Mouse (Mus musculus) lung, embryonic 16.5 days (tissue): ENCODE results near the gene Cad. TPM values are rescaled to one million over a fixed set of nuclear protein-coding genes. Genes with fewer than 3 reads are reported as not detected.

Source experiments
- ATAC-seq: fragments of 200-750 bp; cut with Nextera tagmentation; 2 replicates; pipeline ENCODE4 v1.8.0; 2017; ENCODE audit warnings: low read depth, mild to moderate bottlenecking, moderate library complexity
- H3K27ac ChIP-seq: fragments of 300-500 bp; sonication (generic); 2 replicates; pipeline ENCODE4 v1.5.1; 2014; ENCODE audit warnings: mild to moderate bottlenecking, control low read depth, low read length
- H3K27me3 ChIP-seq: fragments of 300-500 bp; sonication (generic); 2 replicates; pipeline ENCODE4 v1.6.1; 2014; ENCODE audit warnings: low read depth, low read length, mixed read lengths; ENCODE audit not compliant: control insufficient read depth, insufficient read depth
- H3K36me3 ChIP-seq: fragments of 300-500 bp; sonication (generic); 2 replicates; pipeline ENCODE4 v1.6.1; 2014; ENCODE audit warnings: low read length; ENCODE audit not compliant: control insufficient read depth, insufficient read depth
- H3K4me1 ChIP-seq: fragments of 300-500 bp; sonication (generic); replicated peaks from 2 replicates; pipeline ENCODE4 v1.6.1; 2014; ENCODE audit warnings: low read length, mixed read lengths; ENCODE audit not compliant: control insufficient read depth, insufficient read depth
- H3K4me2 ChIP-seq: fragments of 300-500 bp; sonication (generic); 2 replicates; pipeline ENCODE4 v1.6.1; 2014; ENCODE audit warnings: low read depth, low read length, control low read depth
- H3K4me3 ChIP-seq: fragments of 300-500 bp; sonication (generic); 2 replicates; pipeline ENCODE4 v1.5.1; 2014; ENCODE audit warnings: mild to moderate bottlenecking, low read length, control low read depth
- H3K9ac ChIP-seq: fragments of 300-500 bp; sonication (generic); 2 replicates; pipeline ENCODE4 v1.6.1; 2014; ENCODE audit warnings: low read length, control low read depth
- H3K9me3 ChIP-seq: fragments of 300-500 bp; sonication (generic); 2 replicates; pipeline ENCODE4 v1.6.1; 2016; ENCODE audit warnings: low read length; ENCODE audit not compliant: control insufficient read depth
- WGBS: fragments of 180-500 bp; shearing (Covaris S2); extraction: QIAGEN DNeasy Blood & Tissue Kit; methylation state at CpG from one replicate; pipeline ENCODE4 v1.1.7; 2014; 5-methylcytosine and 5-hydroxymethylcytosine counted together
- polyA plus RNA-seq: library from polyadenylated mRNA; unstranded; fragments of >200 nt; fragmentation: Nextera tagmentation; extraction: Ambion mirVana; gene quantifications from 2 replicates; pipeline ENCODE4 v1.2.1, GENCODE M21; 2015

Cad gene
- polyA plus RNA-seq, 1 experiment from 2014 or later: 23.7 TPM

DNA sequence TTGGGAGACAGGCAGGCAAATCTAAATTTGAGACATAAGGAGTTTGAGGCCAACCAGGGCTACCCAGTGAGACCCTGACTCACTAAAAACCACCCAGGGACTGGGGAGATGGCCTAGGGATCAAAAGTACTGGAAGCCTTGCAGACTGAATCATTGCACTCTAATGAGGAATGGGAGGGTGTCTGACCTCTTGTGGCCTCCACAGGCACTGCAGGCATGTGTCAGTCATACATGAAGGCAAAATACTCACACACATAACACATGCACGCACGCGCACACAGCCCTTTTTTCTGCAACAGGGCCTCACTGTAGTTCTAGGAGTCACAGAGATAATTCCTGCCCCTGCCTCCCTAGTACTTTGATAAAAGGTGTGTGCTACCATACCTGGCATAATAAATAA lies 26.8 kb downstream of the Cad start:
- Histone ChIP-seq H3K4me3 (no peak overlapping the region), H3K4me2 (no peak overlapping the region), H3K9ac (no peak overlapping the region), H3K36me3 (peaks cover 4% of the 10 kb centered on the region), H3K4me1 (no peaks in the 10 kb centered on the region; the same call in 1 of the 2 replicates), H3K27ac (no peak overlapping the region), H3K27me3 (no peaks in the 10 kb centered on the region), H3K9me3 (no peaks in the 10 kb centered on the region)
- no peak for ATAC-seq
- 75% methylated on average over 3 of the region's 3 CpGs for WGBS

DNA sequence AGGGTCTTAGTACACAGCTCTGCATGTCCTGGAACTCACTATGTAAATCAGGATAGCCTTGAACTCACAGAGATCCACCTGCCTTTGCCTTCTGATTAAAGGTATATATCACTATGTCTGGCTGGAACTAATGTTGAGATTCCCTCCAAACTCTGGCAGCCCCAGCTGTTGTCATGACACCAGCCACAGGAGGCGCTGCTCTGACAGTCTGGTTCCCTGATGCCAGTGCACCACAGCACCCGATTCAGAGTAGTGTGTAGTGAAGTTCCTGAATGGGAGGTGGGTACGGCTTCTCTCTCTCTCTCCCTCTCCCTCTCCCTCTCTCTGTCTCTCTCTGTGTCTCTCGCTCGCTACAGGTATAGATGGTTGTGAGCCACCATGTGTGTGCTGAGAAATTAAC lies 27.8 kb downstream of the Cad start:
- no peak overlapping the region for H3K27ac ChIP-seq
- no peaks in the 10 kb centered on the region for H3K9me3 ChIP-seq
- H3K9ac ChIP-seq: no peak overlapping the region
- H3K4me1 ChIP-seq: no peaks in the 10 kb centered on the region; the same call in 1 of the 2 replicates
- no peak overlapping the region for H3K4me2 ChIP-seq
- WGBS: 14% methylated on average over 5 of the region's 5 CpGs
- H3K36me3 ChIP-seq: peaks cover under 1% of the 10 kb centered on the region
- no peak for ATAC-seq
- no peaks in the 10 kb centered on the region for H3K27me3 ChIP-seq
- H3K4me3 ChIP-seq: no peak overlapping the region

DNA sequence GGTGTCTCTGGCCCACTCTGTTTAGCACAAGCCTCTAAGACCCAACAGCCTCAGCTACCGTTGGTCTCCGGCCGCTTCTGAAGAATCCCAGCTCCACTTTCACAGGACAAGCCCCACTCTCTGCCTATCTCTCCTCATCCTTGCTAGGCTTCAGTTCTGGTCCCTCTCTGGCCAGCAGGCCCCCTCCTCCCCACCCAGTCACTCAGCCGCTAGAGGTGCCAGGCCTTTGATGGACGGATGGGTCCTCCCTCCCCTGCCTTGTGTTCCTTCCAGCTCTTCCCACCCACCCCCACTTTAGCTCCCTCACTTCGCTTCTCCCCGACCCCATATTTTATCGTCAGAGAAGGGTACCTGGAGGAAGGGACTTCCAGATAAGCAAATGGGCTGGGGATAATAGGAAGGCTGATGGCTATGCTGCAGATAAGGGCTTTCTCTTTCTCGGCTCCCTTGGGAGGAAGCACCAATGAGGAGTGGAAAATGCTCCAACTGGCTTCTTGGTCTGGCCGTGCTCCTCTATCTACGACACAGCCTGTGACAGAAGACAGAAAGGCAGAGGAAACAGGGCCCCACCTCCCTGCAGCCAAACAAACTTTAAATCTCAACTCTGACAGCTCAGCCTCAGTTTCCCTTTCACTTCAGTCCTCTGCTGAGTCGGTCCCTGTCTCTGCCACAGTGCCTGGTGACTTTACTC lies 28.5 kb downstream of the Cad start:
- Histone ChIP-seq H3K9ac (no peak overlapping the region), H3K4me2 (no peak overlapping the region), H3K9me3 (no peaks in the 10 kb centered on the region), H3K27ac (no peak overlapping the region), H3K4me3 (no peak overlapping the region), H3K4me1 (no peaks in the 10 kb centered on the region; the same call in 1 of the 2 replicates), H3K27me3 (no peaks in the 10 kb centered on the region), H3K36me3 (no peaks in the 10 kb centered on the region)
- no peak for ATAC-seq
- WGBS: 20% methylated on average over 12 of the region's 12 CpGs

DNA sequence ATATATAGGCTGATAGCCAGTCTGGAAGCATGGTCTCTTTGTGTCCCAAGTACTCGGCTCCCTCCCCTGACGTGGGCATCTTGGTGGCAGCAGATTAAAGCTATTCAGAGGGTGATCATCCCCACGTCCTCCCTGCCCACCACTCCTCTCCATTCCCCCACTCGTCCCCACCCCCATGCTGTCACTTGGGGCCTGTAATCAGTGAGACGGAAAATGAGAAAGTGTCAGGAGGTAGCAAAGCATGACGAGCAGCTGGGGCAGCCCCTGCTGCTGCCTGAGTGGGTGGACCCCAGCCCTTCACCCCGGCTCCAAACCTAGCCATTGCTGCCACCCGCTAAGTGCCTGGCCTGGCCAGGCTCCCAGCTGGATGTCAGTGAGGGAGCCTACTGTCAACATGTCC lies 29.4 kb downstream of the Cad start:
- no peak overlapping the region for H3K9ac ChIP-seq
- H3K27me3 ChIP-seq: peaks cover 3% of the 10 kb centered on the region
- ATAC-seq: no peak
- no peak overlapping the region for H3K4me2 ChIP-seq
- no peaks in the 10 kb centered on the region for H3K9me3 ChIP-seq
- no peak overlapping the region for H3K27ac ChIP-seq
- 16% methylated on average over 8 of the region's 8 CpGs for WGBS
- no peaks in the 10 kb centered on the region; the same call in 1 of the 2 replicates for H3K4me1 ChIP-seq
- no peaks in the 10 kb centered on the region for H3K36me3 ChIP-seq
- H3K4me3 ChIP-seq: no peak overlapping the region

DNA sequence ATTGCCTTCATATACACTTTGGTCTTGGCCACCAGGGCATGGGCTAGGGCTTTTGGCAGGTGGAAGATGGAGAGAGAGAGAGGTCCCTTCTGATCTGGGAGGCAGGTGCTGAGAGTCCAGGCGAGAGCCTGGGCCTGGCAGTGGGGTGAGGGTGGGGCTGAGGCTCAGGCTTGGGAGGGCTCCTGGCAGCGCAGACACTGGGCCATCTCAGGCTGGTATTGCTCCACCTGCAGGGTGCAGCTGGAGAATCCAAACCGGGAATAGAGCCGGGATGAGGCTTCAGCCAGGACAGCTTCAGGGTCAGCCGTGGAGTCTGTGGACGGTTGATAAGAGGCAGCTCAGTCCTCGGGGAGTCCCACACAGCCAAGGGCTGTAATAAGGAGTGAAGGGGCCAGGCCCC lies 32.0 kb downstream of the Cad start:
- Histone ChIP-seq H3K27ac (no peak overlapping the region), H3K27me3 (peaks cover 28% of the 10 kb centered on the region), H3K36me3 (no peaks in the 10 kb centered on the region), H3K4me3 (no peak overlapping the region), H3K9me3 (no peaks in the 10 kb centered on the region), H3K9ac (no peak overlapping the region), H3K4me1 (no peaks in the 10 kb centered on the region; the same call in 1 of the 2 replicates), H3K4me2 (no peak overlapping the region)
- 24% methylated on average over 7 of the region's 7 CpGs for WGBS
- ATAC-seq: no peak

DNA sequence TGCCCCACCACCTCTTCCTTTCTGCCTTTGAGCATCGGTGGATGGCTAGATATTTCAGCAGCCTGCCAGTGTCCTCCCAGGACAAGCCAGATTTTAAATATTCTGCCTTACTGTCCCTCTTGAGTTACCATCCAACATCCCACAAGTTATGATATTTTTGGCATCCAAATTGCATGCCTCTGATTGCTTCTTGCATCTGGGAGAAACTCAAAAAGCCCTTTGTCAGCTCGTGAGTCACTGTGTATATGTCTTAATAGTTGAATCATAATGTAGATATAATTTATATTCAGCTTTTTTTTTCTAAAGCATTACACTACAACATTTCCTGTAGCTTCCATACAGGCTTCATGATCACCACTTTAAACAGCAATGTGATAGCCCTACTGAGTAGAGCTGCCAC lies 32.6 kb downstream of the Cad start:
- no peaks in the 10 kb centered on the region for H3K9me3 ChIP-seq
- no peak overlapping the region for H3K27ac ChIP-seq
- H3K4me3 ChIP-seq: no peak overlapping the region
- H3K9ac ChIP-seq: no peak overlapping the region
- no peak for ATAC-seq
- no peaks in the 10 kb centered on the region; the same call in 1 of the 2 replicates for H3K4me1 ChIP-seq
- H3K36me3 ChIP-seq: no peaks in the 10 kb centered on the region
- H3K4me2 ChIP-seq: no peak overlapping the region
- 54% methylated on average over 2 of the region's 2 CpGs for WGBS
- peaks cover 33% of the 10 kb centered on the region for H3K27me3 ChIP-seq

DNA sequence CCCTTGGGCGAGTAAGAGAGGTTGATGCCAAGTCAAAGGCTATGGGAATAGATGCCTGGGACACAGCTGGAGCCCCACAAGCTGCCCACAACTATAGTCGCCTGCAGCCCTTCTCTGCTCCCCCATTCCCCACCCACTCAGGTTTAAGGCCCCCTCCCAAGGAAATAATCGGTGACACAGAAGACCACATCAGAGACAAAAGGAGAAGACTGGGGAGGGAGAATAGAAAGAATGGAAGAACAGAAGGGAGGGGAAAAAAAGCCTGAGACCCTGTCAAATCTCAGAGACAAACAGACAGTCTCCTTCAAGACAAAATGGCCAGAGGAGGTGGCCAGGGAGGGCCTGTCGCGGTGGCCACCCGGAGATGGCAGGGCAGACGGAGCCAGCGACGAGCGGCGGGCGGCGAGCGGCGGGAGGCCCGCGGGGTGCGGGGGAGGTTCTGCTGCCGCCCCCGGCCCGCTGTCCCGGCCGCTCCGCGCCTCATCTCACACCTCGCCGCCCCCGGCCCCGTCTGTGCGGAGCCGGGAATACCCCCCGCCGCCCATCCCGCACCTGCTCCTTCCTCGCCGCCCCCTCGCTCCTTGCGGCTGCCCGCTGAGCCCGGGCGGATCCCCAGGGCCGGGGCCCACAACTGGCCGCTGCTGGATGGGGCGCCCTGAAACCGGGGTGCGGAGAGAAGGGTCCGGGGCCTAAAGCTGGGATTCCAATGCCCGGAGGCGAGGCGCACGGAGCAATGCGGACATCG lies 37.8 kb downstream of the Cad start:
- H3K4me1 ChIP-seq: peaks cover 21% of the 10 kb centered on the region
- WGBS: 1% methylated on average over 50 of the region's 53 CpGs
- ATAC-seq: no peak
- peak overlapping the region; percentile 49 for H3K4me3 ChIP-seq
- H3K9me3 ChIP-seq: no peaks in the 10 kb centered on the region
- peaks cover 82% of the 10 kb centered on the region for H3K27me3 ChIP-seq
- peak overlapping the region; percentile 62 for H3K4me2 ChIP-seq
- no peak overlapping the region for H3K27ac ChIP-seq
- H3K36me3 ChIP-seq: no peaks in the 10 kb centered on the region
- peak overlapping the region; percentile 49 for H3K9ac ChIP-seq

DNA sequence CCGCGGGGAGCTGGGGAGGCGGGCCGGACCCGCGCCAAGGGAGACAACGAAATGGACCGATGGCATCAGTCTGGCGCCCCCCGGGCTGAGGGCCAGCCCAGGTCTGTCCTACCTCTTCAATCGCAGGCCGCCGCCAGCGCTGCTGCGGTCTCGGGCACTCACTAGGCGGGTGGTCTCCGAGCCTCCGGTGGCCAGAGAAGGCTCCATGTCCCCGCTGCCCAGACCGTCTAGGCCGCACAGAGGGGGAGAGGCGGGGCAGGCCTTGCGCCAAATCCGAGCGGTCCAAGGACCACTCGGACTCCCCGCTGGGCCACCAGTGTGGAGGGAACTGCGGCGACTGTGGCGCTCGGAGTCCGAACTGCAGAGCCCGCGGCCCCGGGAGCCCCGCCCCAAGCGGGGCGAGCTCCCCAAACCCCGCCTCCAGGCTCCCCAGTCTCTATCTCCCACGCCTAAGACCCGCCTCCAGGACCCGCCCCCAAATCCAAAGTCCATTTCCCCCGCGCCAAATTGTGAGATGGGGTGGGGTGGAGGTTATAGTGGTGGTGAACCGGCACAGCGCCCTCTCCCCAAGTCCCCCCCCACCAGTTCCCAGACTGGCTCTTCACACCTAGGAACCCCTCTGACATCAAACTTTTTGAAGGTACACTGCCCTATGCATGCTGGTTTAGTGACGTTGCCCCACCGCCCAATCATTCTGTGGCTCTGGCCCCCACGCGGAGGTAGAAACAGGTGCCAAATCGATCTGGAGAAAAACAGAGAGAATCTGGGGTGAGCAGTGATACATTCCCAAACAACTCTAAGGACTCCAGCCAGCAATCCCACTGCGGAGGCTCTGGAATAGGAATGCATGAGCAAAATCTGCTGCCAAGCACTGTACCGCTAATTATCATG lies 38.8 kb downstream of the Cad start:
- H3K27me3 ChIP-seq: peaks cover 83% of the 10 kb centered on the region
- WGBS: under 1% methylated on average over 42 of the region's 54 CpGs

More for the DNA sequence above, 38.8 kb downstream of the Cad start:
- peak overlapping the region; percentile 49 for H3K9ac ChIP-seq
- no peaks in the 10 kb centered on the region for H3K9me3 ChIP-seq
- peaks cover 21% of the 10 kb centered on the region for H3K4me1 ChIP-seq
- ATAC-seq: peak; percentile 53; the same call in 1 of the 2 replicates
- no peak overlapping the region for H3K27ac ChIP-seq
- no peaks in the 10 kb centered on the region for H3K36me3 ChIP-seq
- H3K4me3 ChIP-seq: peak overlapping the region; percentile 49
- peak overlapping the region; percentile 62 for H3K4me2 ChIP-seq
